Mouse (Mus musculus) ovary, postnatal 36 days (tissue): Measurements from ENCODE around the gene Mylk2.

Source experiments
- DNase-seq: peaks from one replicate; pipeline ENCODE4 v3.0.0; 2022; ENCODE audit warnings: low spot score, mixed read lengths

Mylk2 gene

GRCm38 (mm10) chr2:152914310-152915120 lies 3.4 kb downstream of the Mylk2 start:
- DNase-seq: peak; percentile 82

GRCm38 (mm10) chr2:152915453-152915852 lies 4.3 kb downstream of the Mylk2 start:
- no peak for DNase-seq

GRCm38 (mm10) chr2:152916111-152916510 lies 5.0 kb downstream of the Mylk2 start:
- no peak for DNase-seq

- DNase-seq: no peak
Measured at GRCm38 (mm10) chr2:152917671-152918070, 6.5 kb downstream of the Mylk2 start.

GRCm38 (mm10) chr2:152922376-152922775 lies 11.2 kb downstream of the Mylk2 start:
- DNase-seq: no peak

DNA sequence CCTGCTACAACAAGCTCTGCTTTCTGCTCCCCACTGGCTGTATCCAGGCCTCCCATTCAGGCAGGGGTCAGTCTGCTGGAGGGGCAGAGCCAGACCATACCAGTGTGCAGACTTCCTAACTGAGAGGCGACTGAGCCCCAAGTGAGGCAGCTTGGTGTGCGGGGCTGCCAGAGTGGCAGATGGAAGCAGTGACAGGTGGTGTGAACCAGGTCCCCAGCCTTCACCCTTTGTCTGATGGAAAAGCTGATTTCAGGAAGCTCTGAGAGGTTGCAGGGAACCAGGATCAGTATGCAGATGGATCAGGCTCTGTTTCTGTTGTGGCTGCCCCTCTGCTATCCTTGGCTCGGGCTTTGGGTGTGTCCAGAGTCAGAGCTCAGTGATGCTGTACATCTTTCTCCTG lies 12.5 kb downstream of the Mylk2 start:
- DNase-seq: no peak

GRCm38 (mm10) chr2:152924128-152924527 lies 13.0 kb downstream of the Mylk2 start:
- no peak for DNase-seq

GRCm38 (mm10) chr2:152924543-152924942 lies 13.4 kb downstream of the Mylk2 start:
- no peak for DNase-seq

DNA sequence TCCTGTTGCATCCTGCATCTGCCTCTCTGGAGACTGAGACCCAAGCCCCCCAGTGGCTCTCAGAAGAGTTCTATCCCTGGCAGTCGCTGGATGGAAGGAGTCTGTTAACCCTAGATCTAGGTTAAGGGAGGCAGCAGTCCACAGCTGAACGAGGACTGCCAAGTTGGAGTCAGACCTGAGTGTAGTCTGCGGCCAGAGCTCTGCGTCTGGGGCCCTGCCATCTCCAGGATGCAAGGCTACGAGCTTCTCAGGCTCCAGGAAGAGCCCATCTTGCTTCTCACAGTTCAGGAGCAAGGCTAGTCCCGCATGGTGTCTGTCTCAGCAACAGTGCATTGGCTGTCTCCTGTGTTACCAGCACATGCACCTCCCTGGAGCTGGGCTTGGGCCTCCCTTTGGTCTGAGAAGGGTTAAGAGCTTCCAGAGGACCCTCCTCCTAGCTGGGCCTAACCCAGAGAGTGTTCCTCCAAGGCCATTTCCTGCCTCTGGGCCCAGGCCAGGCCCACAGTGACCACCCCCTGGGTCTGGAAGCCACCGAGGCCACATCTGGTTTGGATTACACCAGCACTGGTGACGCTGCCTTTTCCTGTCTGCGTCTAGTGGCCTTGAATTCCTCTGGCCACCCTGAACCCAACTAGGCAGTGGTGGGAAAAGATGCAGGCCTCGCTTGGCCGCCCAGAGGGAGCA lies 14.2 kb downstream of the Mylk2 start:
- DNase-seq: peak; percentile 61

GRCm38 (mm10) chr2:152926896-152927295 lies 15.7 kb downstream of the Mylk2 start:
- DNase-seq: no peak

DNA sequence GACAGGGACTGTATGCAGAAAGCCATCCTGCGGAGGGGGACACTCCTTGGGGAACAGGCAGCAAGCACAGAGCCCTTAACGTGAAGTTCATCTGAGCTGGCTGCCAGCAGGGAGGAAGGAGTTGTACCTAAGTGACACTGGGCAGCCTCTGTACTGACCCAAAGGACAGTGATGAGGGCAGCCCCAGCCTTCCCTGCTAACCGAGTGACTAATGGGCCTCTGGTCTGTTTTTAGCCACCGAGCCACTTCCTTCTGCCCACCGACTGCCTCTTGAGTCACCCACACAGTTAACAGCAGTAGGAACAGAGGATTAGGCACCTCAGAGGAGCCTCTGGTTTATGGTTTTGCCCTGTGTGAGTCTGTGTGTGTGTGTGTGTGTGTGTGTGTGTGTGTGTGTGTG lies 16.2 kb downstream of the Mylk2 start:
- DNase-seq: no peak

- DNase-seq: peak; percentile 32
Measured at GRCm38 (mm10) chr2:152928219-152928987, 17.3 kb downstream of the Mylk2 start.

DNA sequence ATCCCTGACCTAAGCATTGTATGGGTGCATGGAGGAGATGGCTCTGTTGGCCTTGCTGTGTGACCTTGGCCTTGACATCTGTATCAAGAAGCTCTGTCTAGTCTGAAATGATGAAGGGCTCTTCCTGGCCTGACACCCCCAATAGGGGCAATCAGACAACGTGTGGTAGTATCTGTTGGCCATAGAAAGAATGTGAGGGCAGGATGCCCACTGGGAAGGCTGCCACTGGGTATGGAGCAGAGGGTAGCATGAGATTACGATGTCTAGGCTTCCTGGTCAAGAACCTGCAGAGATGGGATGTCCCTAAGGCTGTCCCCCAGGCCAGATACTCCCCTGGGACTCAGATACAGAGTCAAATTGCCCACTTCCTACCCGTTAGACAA lies 17.8 kb downstream of the Mylk2 start:
- no peak for DNase-seq

- DNase-seq: no peak
Measured at GRCm38 (mm10) chr2:152930276-152930675, 19.1 kb downstream of the Mylk2 start.

DNA sequence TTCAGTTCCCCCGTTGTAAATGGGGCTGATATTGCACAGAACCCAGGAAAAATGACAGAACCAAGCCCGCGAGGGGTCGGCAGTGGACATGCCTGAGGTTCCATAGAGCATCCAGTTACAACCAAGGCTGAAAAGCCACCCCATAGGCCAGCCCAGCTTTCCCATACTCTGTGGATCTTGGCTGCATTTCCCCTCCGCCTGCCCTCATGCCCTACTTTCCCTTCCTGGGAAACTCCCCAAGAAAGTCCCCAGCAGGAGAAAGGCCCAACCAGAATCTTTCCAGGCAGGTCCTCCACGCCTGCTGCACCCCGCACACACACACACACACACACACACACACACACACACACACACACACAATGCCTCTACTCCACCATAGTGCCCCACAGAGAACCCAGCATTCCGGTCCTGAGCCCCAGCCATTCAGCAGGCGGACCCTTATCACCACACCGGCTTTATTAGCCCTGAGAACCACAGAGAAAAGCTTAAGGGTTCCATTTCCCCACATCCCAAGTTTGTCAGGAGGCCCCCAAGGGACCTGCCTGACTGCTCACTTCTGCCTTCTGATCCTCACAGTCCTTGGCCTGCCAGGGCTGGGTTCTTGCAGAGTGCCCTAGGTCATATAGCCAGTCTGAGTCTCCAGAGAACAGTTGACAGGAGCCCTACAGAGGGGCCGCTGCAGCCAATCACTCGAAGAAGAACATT lies 20.5 kb downstream of the Mylk2 start:
- DNase-seq: no peak

DNA sequence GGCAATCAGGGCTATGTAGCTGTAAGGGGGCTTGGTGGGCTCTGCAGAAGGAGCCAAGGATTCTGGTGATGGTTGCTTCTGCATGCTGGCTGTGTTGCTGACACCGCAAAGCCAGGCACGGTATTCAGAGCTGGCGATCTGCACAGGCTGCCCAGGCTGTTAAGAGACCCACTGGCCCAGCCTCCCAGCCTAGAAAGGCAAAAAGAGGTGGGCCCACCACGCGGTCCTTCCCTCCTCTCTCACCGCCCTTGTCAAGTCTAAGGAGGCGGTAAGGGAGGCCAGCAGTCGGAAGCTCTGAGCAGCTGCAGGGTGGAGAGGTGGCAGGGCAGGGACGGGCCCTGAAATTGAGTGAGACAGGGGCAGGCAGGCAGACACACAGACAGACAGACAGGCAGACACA lies 21.9 kb downstream of the Mylk2 start, which contains the start of gene Foxs1:
Foxs1 (minus strand) TSS at position 161 of the 400 bp plus-strand sequence.
- DNase-seq: peak; percentile 48

DNA sequence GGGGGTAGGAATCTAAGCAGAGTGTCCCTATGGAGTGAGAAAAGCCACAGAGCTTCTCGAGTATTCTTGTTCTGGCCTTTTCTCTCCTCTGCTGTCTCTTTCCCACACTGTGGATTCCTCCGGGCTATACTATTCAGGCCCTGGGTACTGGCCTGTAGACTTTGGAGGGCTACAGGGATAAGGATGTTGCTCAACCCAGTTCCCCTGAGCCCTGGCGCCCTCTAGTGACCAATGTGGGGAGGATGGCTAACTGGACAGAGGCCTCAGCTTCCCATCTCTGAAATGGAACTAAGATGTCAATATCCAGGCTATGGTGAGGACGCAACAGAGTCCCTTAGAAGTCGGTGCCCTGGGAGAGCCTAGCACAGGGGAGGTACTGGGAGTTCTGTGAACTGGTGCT lies 22.5 kb downstream of the Mylk2 start:
- DNase-seq: peak; percentile 60

DNA sequence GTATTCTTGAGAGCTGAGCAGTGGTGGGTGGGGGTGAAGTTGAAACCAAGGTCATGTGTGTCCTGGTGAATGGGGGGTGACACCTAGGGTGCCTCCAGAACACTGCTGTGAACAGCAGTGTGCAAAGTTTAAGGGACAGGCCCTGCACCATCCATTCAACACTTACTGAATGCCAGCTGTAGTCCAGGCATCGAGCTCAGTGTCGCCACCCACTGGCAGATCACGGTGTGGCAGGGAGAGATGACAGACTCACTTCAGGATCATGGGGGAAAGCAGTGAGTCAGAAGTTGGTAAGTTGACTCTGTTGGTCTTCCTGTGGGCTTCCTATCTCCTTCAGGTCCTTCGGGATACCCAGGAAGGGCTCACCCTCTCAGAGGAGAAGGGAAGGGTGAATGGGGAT lies 28.7 kb downstream of the Mylk2 start:
- DNase-seq: no peak

DNA sequence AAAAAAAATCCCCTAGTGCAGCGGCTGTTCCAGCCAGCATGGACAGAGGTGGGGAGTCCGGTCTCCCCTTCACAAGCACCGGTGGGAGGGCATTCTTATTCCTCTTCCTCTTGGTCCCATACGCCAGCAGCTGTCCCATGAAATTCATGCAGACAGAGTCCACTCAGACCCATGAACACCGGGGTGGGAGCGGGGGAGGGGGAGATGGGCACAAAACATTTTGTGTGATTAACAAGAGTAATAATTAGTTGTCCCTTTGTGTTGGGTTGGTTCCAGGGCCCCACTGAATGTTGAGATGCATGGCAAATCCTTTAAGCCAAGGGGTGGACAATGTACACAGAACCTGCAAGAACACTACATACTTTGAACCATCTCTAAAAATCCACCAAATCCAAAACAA lies 30.0 kb downstream of the Mylk2 start:
- no peak for DNase-seq

GRCm38 (mm10) chr2:152941776-152942175 lies 30.6 kb downstream of the Mylk2 start:
- no peak for DNase-seq

- DNase-seq: no peak
Measured at GRCm38 (mm10) chr2:152942898-152943515, 31.9 kb downstream of the Mylk2 start.

DNA sequence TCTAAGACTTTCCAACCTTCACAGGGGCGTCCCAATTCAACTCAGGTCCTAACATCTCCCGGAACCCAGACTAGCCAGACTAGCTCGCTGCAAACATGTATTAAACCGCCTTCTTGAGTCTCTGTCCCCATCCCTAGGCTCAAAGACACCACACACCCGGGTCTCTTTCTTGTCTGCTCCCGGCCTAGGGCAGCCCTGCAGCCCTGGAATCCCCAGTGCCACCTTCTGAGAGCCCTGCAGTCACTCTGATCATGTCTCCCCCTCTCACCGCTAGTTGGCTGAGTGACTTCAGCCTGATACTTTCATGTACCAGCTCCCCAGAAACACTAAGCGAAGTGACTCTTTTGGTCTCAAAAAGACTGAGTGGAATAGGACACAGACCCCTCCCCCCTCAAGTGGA lies 32.4 kb downstream of the Mylk2 start:
- no peak for DNase-seq
